ENCODE assay signal across 8 mouse cellular contexts in the genomic region with DNA sequence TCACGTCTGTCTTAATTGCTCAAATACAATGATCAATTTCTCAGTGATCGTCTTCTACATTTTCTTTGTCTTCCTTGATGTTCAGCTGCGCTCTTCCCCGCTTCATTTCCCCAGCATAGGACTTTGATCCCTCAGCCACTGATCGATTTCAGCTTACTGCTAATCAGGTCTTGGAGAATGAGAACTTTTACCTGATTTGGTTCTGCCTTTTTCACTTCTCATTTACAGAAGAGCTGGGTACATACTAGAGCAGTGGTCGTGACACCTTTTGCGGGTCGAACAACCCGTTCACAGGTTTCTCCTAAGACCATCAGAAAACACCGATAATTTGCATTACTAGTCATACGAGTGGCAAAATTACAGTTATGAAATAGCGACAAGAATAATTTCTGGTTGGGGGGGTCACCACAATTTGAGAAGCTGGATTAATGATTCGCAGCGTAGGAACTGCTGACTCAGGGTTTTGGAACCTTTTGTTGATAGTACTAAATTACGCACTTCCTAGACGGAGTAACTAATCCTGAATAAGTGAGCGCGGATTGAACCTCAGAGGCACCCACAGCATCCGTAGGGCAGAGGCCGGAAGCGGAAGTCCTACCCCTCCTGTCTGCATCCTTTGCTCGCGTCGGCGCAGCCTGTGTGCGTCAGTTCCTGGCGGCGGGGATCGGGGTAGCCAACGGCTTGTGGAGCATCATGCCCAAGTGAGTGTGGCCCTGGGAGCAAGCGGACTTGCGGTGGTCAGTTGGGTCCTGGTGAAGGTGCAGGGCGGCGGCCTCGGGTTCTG. TPM values are rescaled to one million over a fixed set of nuclear protein-coding genes. Genes with fewer than 3 reads are reported as not detected.
DNase-seq lines count a peak whose midpoint lies in the region; ATAC-seq and TF ChIP-seq lines count a peak whose summit lies in the region.

No protein-coding gene starts in this region.

- peaks cover 30% of the 10 kb centered on the region for H3K36me3 ChIP-seq in megakaryocyte, embryonic 14.5 days (replicated peaks; ENCODE audit: low read length)

- peak overlapping the region; percentile 33; the same call in 1 of the 2 replicates for H3K27ac ChIP-seq in cortical plate, adult 2 months (ENCODE audit: insufficient read depth, low read length)

- ATAC-seq in activated CD4-positive, CD25-positive, alpha-beta regulatory T cell, adult 4 months, result peak; percentile 97

- peak overlapping the region; percentile 61 for H3K4me3 ChIP-seq in cortical plate, adult 2 months (ENCODE audit: insufficient read depth, low read length)
- H3K4me3 ChIP-seq in megakaryocyte, embryonic 14.5 days (replicated peaks), result peak overlapping the region; percentile 98

- DNase-seq in gastrocnemius, adult 8-10 months (ENCODE audit: low spot score in 2 of 2), result peak; percentile 89 to 91
- peak; percentile 86 for DNase-seq in hindlimb bud, embryonic 11.5 days (ENCODE audit: extremely low spot score, low read depth, low spot score)
- DNase-seq in left cerebral cortex, adult 8-10 months (ENCODE audit: low spot score in 2 of 2), result peak; percentile 93 to 95
- peak; percentile 97 to 98 for DNase-seq in right cerebral cortex, postnatal 10 days (ENCODE audit: low spot score in 2 of 2)
- DNase-seq in urinary bladder, postnatal 25 days (ENCODE audit: low spot score), result peak; percentile 87

- no peak for TF ChIP-seq CTCF in cortical plate, adult 2 months (IDR thresholded peaks at IDR 0.05; ENCODE audit: extremely low read depth, insufficient read depth, low read length)

- no peaks in the 10 kb centered on the region; the same call in 1 of the 2 replicates for H3K9me3 ChIP-seq in megakaryocyte, embryonic 14.5 days

- TF ChIP-seq POLR2A in cortical plate, adult 2 months (IDR thresholded peaks at IDR 0.05; ENCODE audit: extremely low read depth, insufficient read depth, low read length), result peak; percentile 71; the same call in 1 of the 2 replicates

- H3K4me1 ChIP-seq in cortical plate, adult 2 months (ENCODE audit: control insufficient read depth, insufficient read depth, low read length), result no peaks in the 10 kb centered on the region
- H3K4me1 ChIP-seq in megakaryocyte, embryonic 14.5 days, result peaks cover 22% of the 10 kb centered on the region

- peaks cover 5% of the 10 kb centered on the region for H3K27me3 ChIP-seq in megakaryocyte, embryonic 14.5 days (replicated peaks)

RNA-seq across cellular contexts. Expression of a gene that starts 1.7 kb away (rescaled TPM):
- 100 to 1,000 TPM; 108 to 126 TPM for polyA plus RNA-seq in activated CD4-positive, CD25-positive, alpha-beta regulatory T cell, adult 4 months (2017; shearing (Covaris generic))
- 57.6 and 69.2 TPM in 2 replicates for polyA plus RNA-seq in cortical plate, adult 2 months (2012; rRNA removed)
- total RNA-seq in gastrocnemius, adult 8-10 months (2022), result 10 to 100 TPM; 52.1 to 64.3 (median 59.5) TPM
- total RNA-seq in left cerebral cortex, adult 8-10 months (2022), result 10 to 100 TPM; 41.8 to 48.9 (median 42.4) TPM
- 400 and 415 TPM in 2 replicates for polyA plus RNA-seq in megakaryocyte, embryonic 14.5 days (2012; ENCODE audit: insufficient read depth, low replicate concordance)

RNA-seq across cellular contexts. Expression of a gene that starts 16.6 kb away (rescaled TPM):
- 1 to 10 TPM in 1 of 2 experiments, under 1 TPM in 1; 0.93 to 1.4 TPM for polyA plus RNA-seq in activated CD4-positive, CD25-positive, alpha-beta regulatory T cell, adult 4 months (2017; shearing (Covaris generic))
- polyA plus RNA-seq in cortical plate, adult 2 months (2012; rRNA removed), result 9.1 and 10.6 TPM in 2 replicates
- total RNA-seq in gastrocnemius, adult 8-10 months (2022), result 10 to 100 TPM; 21.0 to 30.9 (median 28.8) TPM
- 10 to 100 TPM; 18.9 to 23.6 (median 21.8) TPM for total RNA-seq in left cerebral cortex, adult 8-10 months (2022)
- 3.2 and 12.1 TPM in 2 replicates for polyA plus RNA-seq in megakaryocyte, embryonic 14.5 days (2012; ENCODE audit: insufficient read depth, low replicate concordance)

RNA-seq across cellular contexts. Expression of a gene that starts 19.2 kb away (rescaled TPM):
- 10 to 100 TPM; 14.1 to 15.2 TPM for polyA plus RNA-seq in activated CD4-positive, CD25-positive, alpha-beta regulatory T cell, adult 4 months (2017; shearing (Covaris generic))
- 196 and 207 TPM in 2 replicates for polyA plus RNA-seq in cortical plate, adult 2 months (2012; rRNA removed)
- total RNA-seq in gastrocnemius, adult 8-10 months (2022), result 100 to 1,000 TPM; 224 to 253 (median 227) TPM
- 100 to 1,000 TPM; 203 to 227 (median 213) TPM for total RNA-seq in left cerebral cortex, adult 8-10 months (2022)
- 15.2 and 42.6 TPM in 2 replicates for polyA plus RNA-seq in megakaryocyte, embryonic 14.5 days (2012; ENCODE audit: insufficient read depth, low replicate concordance)

Comparison
In these comparisons a context has a peak if more than half of its experiments do, and no peak if none do; other contexts are left out.
1. Peak in every context shown above with its lines: DNase-seq, ATAC-seq, H3K4me3 ChIP-seq and H3K27ac ChIP-seq.